Mouse (Mus musculus) urinary bladder, postnatal 36 days (tissue): ENCODE data around the gene Cacfd1.

ENCODE experiments used
- DNase-seq, 2 experiments: peaks; one replicate each; pipeline ENCODE4 v3.0.0; 2022; ENCODE audit warnings: low spot score in 2 of 2, mixed read lengths in 1 of 2

Cacfd1 gene

DNA sequence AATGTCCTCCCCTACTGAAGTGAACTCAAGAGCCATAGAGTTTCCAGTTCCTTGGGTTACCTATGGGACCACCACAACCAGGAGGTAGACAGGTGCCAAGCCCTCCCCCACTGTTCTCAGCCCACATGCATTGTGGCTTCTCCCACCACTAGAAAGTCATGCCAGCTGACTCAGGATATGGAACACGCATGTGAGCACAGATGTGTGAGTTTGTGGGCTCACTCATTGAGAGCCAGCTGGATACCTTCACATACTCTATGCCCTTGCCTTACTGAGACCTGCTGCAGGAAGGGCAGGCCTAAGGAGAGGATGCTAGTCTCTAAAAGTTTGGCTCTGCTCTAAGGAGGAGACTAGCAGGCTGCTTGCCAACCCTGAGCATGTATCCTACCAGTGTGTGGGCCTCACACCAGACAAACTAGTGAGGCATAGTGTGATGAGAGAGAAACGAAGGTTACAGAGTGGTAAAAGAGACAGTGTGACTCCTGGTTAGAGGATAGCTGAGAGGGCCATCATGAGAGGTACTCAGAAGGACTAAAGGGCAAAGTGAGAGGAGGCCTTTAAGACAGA, 60.6 kb downstream of the Cacfd1 start:
- no peak for DNase-seq
